Mouse (Mus musculus) adrenal gland, adult 2 months (tissue): ENCODE measurements around the gene Mapk9. TPM values are rescaled to one million over a fixed set of nuclear protein-coding genes. Genes with fewer than 3 reads are reported as not detected.

ENCODE experiments used
- DNase-seq: peaks from one replicate; pipeline ENCODE4 v3.0.0; 2021
- polyA plus RNA-seq: library from polyadenylated mRNA; depleted of rRNA; stranded (reverse); fragments of >200 nt; gene quantifications from 2 replicates; pipeline ENCODE4 v1.2.3, GENCODE M21; 2012
- total RNA-seq, 2 experiments: library from RNA; stranded (reverse); gene quantifications; 2 replicates each; pipeline ENCODE4 v1.2.3; 2021

Mapk9 gene
- total and polyA plus RNA-seq, 3 experiments = 20.5 to 79.9 (median 69.8) TPM

- no peak for DNase-seq
Observed at GRCm38 (mm10) chr11:49840666-49841065, 5.9 kb upstream of the Mapk9 start.

- no peak for DNase-seq
Observed at GRCm38 (mm10) chr11:49841886-49842285, 4.7 kb upstream of the Mapk9 start.

GRCm38 (mm10) chr11:49842718-49843117 lies 3.8 kb upstream of the Mapk9 start:
- DNase-seq = no peak

GRCm38 (mm10) chr11:49844311-49844710 lies 2.2 kb upstream of the Mapk9 start:
- no peak for DNase-seq

- peak; percentile 73 for DNase-seq
Observed at GRCm38 (mm10) chr11:49844969-49845368, 1.6 kb upstream of the Mapk9 start.

GRCm38 (mm10) chr11:49845958-49846357 lies 593 bp upstream of the Mapk9 start:
- peak; percentile 74 for DNase-seq

GRCm38 (mm10) chr11:49847071-49847810 lies 690 bp downstream of the Mapk9 start:
- DNase-seq = no peak

GRCm38 (mm10) chr11:49847811-49848078 lies 1.2 kb downstream of the Mapk9 start:
- no peak for DNase-seq

- peak; percentile 53 for DNase-seq
Observed at GRCm38 (mm10) chr11:49848080-49848815, 1.7 kb downstream of the Mapk9 start.

GRCm38 (mm10) chr11:49850331-49850730 lies 3.8 kb downstream of the Mapk9 start:
- no peak for DNase-seq

- no peak for DNase-seq
Observed at GRCm38 (mm10) chr11:49855144-49855543, 8.6 kb downstream of the Mapk9 start.

- DNase-seq = no peak
Observed at GRCm38 (mm10) chr11:49861139-49861538, 14.6 kb downstream of the Mapk9 start.

- DNase-seq = no peak
Observed at GRCm38 (mm10) chr11:49863926-49864325, 17.4 kb downstream of the Mapk9 start.

- no peak for DNase-seq
Observed at GRCm38 (mm10) chr11:49867320-49867719, 20.8 kb downstream of the Mapk9 start.

GRCm38 (mm10) chr11:49869762-49870161 lies 23.2 kb downstream of the Mapk9 start:
- peak; percentile 44 for DNase-seq

- DNase-seq = peak; percentile 34
Observed at GRCm38 (mm10) chr11:49871914-49872313, 25.4 kb downstream of the Mapk9 start.

- no peak for DNase-seq
Observed at GRCm38 (mm10) chr11:49872779-49873178, 26.2 kb downstream of the Mapk9 start.

GRCm38 (mm10) chr11:49876948-49877817 lies 30.6 kb downstream of the Mapk9 start:
- DNase-seq = no peak

GRCm38 (mm10) chr11:49879950-49880642 lies 33.5 kb downstream of the Mapk9 start:
- DNase-seq = no peak

GRCm38 (mm10) chr11:49883394-49883793 lies 36.8 kb downstream of the Mapk9 start:
- no peak for DNase-seq

GRCm38 (mm10) chr11:49888469-49888868 lies 41.9 kb downstream of the Mapk9 start:
- no peak for DNase-seq

GRCm38 (mm10) chr11:49891993-49892392 lies 45.4 kb downstream of the Mapk9 start:
- DNase-seq = no peak
